Mouse (Mus musculus) embryo, embryonic 9.5 days (tissue): ENCODE data around the gene Slc5a11.

ENCODE experiments used
- DNase-seq: peaks from one replicate; pipeline ENCODE4 v3.0.0-alpha.2; 2017; ENCODE audit errors: extremely low spot score

The Slc5a11 gene

DNA sequence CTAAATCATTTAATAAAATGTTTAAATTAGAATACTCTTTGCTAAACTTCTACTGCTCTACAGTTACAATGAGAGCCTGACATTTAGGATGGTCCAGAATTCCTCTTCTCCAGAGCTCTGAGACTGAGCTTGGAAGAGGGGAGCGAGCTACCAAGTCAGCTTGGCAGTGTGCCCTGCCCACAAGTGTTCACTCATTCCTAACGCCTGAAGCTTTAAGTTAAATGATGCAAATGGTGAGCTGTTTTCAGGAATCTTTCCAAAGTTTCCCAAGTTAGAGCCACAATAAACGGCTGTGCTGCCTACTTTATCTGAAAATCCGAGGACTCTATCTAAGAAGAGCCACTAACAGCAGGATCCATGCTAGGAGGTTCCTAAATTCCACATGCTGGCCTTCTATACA, 69.2 kb downstream of the Slc5a11 start:
- DNase-seq, result no peak

DNA sequence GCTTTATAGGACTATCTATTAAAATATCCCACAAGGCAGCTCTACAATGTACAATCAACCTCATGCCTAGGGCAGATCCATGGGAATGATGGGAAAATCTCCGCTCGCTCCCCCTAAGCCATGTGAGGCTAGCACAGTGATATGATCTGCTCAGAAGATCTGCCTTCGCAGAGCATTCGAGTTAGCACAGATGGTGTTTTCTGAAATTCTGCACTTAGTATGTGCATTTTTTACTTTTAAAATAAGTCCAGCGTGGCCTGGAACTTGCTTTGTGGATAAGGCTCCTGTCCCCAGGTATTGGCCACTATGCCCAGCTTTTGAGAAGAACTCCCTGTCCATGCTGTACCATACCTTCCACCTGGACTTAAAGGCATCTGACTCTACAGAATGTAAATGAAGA, 71.3 kb downstream of the Slc5a11 start:
- no peak for DNase-seq

DNA sequence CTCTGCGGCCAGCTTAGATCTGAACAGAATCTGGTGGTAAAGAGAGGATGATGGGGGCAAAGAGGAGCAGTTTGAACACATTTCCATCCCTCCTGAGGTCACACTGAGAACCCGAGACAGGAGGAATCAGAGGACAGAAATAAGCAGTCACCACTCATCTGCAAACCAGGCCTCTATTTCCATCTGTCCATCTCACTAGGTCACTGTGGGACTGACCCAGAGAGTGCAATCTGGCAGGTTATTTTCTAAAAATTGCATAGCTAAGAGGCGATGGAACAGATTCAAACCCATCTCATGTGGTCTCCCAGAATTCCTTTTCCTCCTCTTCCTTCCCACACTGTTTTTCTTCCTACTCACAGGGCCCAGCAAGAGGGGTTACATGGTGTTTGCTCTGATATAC, 73.3 kb downstream of the Slc5a11 start:
- DNase-seq, result no peak

DNA sequence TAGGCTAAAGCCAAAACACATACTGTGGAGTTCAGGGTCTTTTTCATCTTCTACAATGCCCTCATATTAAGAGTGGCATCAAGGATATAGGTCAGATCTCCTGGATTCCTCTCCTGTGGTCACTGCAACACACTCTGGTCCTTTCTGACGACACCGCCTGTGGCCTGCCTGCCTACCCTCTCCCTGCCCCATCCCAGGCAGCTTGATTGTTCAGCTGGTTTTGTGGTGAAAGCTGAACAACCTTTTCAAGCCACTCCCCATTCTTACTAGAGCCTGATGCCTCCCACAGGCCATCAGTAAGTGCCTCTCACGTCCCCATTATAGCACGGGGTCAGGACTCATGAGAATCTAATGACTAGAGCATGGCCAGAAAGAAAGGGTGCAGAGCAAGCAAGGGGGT, 74.6 kb downstream of the Slc5a11 start:
- DNase-seq, result no peak

DNA sequence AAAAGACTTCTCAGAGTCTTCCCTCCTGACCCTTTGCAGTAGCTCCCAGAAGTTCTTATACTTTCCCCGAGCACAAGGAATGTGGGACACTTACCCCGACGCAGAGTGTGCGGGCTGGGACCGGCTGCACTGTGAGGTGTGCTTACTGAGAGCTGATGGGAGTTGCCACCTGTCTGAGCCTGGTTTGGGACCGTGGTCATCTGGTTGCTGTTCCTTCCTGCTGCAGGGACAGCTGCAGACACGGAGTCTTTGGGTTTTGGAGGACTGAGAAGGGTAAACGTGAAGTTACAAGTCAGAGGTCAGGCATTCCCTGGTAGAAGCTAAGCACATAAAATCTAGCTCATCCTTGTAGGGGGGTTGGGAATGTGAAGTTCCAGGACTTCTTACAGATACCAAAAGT, 77.4 kb downstream of the Slc5a11 start:
- no peak for DNase-seq

DNA sequence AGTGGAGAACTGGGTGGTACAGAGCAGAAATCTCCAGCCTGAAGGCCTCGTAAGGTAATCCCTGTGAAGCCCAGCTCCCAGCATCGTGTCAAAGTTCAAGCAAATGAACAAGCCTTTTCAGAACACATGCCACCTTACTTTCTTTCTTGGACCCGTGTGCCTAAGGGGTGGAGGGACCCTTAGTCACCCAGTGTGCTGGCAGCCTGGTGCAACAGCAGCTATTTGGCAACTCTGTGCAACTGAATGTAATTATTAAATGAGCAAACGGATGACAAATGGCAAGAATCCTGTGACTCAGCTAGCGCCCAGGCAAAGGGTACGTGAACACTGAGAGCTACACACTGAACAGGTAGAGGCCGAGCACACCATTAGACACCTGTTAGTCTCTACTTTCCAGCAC, 79.3 kb downstream of the Slc5a11 start:
- DNase-seq, result no peak

DNA sequence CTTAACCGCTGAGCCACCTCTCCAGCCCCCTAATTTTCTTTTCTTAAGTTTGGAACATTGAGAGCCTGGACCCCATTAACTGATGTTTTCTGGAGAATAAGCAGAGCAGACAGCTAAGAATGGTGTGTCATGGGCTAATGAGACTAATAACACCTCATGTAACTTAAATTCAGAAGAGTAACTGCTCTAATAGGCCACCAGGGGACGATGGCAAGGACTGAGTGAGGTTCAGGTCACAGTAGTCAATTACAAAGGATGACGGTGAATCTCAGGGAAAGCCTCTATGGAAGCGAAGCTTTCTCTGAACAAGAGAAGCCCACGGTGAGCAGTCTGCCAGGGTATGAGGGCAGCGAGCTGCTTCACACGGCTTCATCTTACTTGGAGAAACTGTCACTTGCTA, 80.8 kb downstream of the Slc5a11 start:
- DNase-seq, result no peak

DNA sequence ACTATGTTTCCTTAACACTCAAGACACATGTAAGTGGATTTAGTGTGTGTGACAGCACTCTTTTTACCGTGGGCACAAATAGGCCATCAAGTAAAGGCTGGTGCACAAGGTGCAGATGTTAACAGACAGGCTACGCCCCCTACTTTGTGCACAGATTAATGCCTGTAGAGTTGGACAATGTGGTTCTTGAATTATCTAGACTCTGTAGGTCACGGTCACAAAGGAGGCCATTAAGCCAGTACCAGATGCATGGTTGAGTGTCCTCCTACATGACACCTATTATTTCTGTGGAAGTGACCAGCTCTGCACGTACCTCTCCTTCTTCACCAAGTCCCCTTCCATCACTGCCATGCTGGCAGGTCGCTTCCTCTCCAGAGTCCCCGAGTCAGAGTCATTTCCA, 81.5 kb downstream of the Slc5a11 start:
- no peak for DNase-seq

DNA sequence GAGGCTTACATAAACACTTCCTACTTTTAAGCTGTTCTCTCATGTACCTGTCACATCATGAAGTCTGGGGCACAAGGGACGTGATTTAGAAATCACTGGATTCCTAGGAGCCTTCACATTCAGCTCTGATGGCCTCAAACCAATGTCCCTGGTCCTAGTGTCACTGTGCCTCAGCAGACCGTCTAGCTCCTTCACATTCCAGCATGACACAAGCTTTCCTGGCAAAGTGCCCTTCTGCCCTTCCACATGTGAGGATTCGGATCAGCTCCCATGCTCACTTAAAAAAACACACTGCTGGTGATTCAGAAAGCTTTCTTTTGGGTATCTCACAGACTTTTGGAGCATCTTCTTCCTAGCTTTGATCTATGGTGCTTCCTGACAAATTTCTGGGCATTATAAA, 83.6 kb downstream of the Slc5a11 start:
- DNase-seq, result no peak

DNA sequence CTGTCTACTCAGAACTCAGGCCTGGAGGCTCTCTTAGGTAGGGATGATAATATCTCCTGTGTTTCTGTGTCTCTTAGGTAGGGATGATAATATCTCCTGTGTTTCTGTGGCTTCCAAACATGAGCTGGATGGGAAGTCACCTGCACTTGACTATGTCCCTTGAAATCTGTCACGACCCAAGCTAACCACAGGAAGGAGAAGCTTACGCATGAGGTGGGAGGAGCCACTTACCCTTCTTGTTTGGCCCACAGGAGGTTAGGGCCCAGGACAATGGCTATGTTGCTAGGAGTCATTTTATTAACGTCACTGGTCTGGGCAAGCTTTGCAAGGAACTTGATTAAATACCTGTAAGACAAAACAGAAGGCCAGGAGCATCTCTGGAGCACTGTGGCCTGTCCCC, 85.7 kb downstream of the Slc5a11 start:
- DNase-seq, result no peak

DNA sequence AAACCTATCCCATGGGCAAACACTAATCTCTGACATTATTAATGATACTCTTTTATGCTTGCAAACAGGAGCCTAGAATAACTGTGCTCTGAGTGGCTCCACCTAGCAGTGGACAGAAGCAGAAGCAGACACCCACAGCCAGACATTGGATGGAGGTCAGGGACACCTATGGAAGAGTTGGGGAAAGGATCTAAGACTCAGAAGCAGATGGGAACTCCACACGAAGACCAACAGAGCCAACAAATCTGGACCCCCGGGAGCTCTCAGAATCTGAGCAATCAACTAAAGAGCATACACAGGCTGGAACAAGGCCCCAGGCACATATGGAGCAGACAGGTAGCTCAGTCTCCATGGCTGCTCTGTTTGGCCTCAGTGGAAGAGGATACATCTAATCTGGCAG, 90.8 kb downstream of the Slc5a11 start:
- no peak for DNase-seq

DNA sequence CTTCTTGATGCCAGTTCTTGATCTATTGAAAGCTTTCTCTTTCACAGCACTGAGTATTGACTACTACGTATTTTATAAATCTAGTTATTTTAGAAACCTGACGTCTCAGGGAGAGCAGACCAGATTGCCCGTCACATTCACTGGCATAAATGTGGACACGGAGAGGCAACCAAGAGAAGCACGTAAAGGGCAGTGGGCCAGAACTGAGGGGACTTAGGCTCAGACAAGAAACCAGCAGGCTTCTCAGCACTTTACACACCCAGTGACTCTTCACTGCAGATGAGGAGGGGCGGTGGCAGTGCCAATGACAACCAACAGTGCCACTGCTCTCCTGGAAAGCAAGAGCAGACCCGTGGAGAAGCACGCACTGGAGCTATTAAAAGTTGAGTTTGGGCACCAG, 92.7 kb downstream of the Slc5a11 start:
- DNase-seq, result no peak

DNA sequence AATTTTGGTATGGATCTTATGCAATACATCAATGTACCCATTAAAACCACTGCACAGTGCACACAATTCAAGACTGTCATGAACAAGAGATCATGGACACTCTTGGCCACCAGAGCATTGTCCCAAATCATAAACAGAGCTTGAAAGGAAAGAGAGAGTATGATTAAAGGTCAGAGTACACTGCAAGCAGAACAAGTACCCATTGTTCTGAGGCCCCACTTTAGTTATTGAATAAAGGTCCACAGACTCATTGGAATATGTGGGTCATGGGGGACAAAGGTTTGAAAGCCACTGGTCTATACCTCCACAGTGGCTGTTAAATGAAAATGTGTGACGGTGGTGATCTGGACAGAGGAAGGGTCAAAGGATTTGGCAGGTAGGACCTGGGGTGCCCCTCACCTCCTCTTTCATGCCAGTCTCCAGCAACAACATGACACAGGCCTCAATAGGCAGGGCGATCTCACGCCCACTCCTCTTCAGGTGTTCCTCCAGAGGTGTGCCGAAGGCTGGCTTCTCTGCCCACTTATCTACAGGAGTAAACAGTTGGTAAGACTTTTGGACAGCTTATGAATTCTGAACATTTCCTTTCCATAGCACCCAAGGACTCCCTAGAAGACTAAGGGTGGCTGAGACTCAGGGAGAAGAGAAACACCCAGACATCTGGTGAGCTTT, 93.4 kb downstream of the Slc5a11 start:
- no peak for DNase-seq

DNA sequence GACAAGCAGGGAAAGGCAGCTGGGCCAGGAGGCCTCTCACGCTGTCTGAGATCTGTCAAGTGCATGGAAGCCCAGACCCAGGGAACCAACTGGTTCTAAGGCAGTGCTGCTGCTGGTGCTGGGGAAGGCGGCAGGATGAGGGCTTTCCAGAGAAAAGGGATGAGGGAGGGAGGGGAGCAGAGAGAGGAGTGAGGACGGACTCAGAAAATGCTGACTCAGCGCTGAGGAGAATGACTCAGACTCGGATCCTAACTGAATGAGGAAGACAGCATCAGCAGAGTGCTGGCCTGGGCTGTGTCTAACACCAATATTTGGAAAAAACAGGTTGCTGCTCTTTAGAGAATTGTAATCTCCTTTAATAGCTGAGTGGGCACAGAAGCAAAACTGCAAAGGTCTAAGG, 97.3 kb downstream of the Slc5a11 start:
- DNase-seq, result no peak

DNA sequence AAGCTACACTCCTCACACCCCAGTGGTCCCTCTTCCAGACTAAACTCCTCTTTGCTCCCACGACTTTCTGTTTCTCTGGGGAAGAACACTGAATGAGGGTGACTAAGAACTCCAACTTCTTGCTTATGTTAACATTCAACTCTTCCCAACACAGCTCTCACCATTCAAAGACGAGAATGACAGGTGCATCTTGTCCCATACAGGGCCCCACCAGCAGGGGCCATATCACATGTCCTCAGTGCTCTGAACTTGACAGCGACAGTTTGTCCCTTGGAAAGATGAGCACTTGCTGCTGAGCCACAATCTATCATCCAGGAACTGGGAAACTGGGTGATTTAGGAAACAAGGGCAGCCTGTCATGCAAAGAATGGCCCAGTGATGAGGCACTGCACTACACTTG, 98.2 kb downstream of the Slc5a11 start:
- DNase-seq, result no peak

DNA sequence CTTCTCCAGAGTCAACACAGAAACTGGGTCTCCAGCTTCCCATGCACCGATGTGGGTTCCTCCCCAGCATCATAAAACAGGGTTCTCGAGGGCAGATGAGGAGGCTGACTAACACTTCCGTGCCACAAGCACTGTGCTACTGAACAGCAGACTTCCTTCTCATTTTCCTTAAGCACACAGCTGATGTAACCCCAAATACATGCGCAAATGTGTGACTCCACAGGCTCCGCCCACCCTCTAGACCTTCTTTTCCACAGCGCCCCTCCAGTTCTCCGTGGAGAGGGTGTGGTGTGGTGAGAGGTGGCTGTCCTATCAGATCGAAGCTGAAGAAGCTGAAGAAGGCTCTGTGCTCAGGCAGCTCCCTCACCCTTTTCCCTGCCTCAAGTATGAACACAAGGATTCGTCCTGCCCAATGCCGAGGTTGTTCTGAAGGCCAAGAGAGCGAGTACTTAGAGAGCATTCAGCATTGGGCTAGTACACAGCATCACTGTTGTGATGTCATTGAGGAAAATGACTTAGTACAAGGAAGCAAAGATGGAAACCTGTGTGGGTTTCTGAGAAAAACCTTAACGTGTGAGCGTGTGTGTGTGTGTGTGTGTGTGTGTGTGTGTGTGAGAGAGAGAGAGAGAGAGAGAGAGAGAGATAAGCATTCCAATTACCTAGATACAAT, 108.0 kb downstream of the Slc5a11 start:
- DNase-seq, result no peak
